Mouse (Mus musculus) hindbrain, embryonic 15.5 days (tissue): ENCODE data around the gene Ereg. TPM values are rescaled to one million over a fixed set of nuclear protein-coding genes. Genes with fewer than 3 reads are reported as not detected.
A peak's percentile ranks its signal among the peaks of the same experiment; 100 is the strongest.

Experiments
- ATAC-seq: fragments of 200-750 bp; cut with Nextera tagmentation; 2 replicates; pipeline ENCODE4 v1.8.0; 2017; ENCODE audit warnings: low read depth, moderate number of reproducible peaks, moderate TSS enrichment; ENCODE audit not compliant: low FRiP score
- H3K27ac ChIP-seq: fragments of 300-500 bp; sonication (generic); replicated peaks from 2 replicates; pipeline ENCODE4 v1.5.1; 2015; ENCODE audit warnings: mild to moderate bottlenecking, inconsistent platforms
- H3K27me3 ChIP-seq: fragments of 300-500 bp; sonication (generic); 2 replicates; pipeline ENCODE4 v1.6.1; 2015; ENCODE audit warnings: control low read depth, inconsistent platforms
- H3K36me3 ChIP-seq: fragments of 300-500 bp; sonication (generic); 2 replicates; pipeline ENCODE4 v1.6.1; 2015; ENCODE audit warnings: control low read depth, inconsistent platforms
- H3K4me1 ChIP-seq: fragments of 300-500 bp; sonication (generic); replicated peaks from 2 replicates; pipeline ENCODE4 v1.6.1; 2015; ENCODE audit warnings: control low read depth, inconsistent platforms
- H3K4me2 ChIP-seq: fragments of 300-500 bp; sonication (generic); 2 replicates; pipeline ENCODE4 v1.6.1; 2015; ENCODE audit warnings: moderate library complexity, mild to moderate bottlenecking, inconsistent platforms
- H3K4me3 ChIP-seq: fragments of 300-500 bp; sonication (generic); 2 replicates; pipeline ENCODE4 v1.5.1; 2015; ENCODE audit warnings: mild to moderate bottlenecking, inconsistent platforms
- H3K9ac ChIP-seq: fragments of 300-500 bp; sonication (generic); 2 replicates; pipeline ENCODE4 v1.6.1; 2015; ENCODE audit warnings: inconsistent platforms
- H3K9me3 ChIP-seq: fragments of 300-500 bp; sonication (generic); 2 replicates; pipeline ENCODE4 v1.6.1; 2016; ENCODE audit warnings: control low read depth, inconsistent platforms
- WGBS: fragments of 180-500 bp; shearing (Covaris S2); methylation state at CpG from one replicate; pipeline ENCODE4 v1.1.7; 2015; 5-methylcytosine and 5-hydroxymethylcytosine counted together
- polyA plus RNA-seq: library from polyadenylated mRNA; unstranded; fragments of >200 nt; fragmentation: Nextera tagmentation; extraction: Ambion mirVana; gene quantifications from 2 replicates; pipeline ENCODE4 v1.2.1, GENCODE M21; 2015

Gene Ereg
- polyA plus RNA-seq, 1 experiment from 2014 or later, result 0.04 TPM

DNA sequence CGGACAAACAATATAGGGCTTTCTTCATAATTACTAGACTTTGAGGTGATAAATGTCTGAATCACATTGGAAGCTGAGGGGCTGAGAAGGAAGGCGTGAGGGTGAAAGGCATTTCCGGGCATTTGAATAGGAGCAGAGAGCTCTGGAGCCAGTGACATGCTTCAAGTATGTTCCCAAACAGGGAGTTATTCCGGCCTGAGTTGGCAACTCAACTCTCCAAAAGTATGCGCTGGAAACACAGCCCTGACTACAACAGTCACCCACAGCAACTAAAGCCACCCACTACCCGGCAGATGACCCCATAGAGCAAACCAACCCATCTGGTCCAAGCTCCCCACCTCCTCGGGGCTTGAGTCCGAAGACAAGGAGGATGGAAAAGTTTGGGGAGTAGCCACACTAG, 396 bp upstream of the Ereg start:
- ATAC-seq, result 0 out of 2 replicates have a peak, but pooled peaks have one; percentile 38
- Histone ChIP-seq H3K4me3 (peak overlapping the region; percentile 32), H3K4me2 (peak overlapping the region; percentile 61), H3K36me3 (no peaks in the 10 kb centered on the region), H3K4me1 (peaks cover 7% of the 10 kb centered on the region), H3K27ac (no peak overlapping the region), H3K27me3 (peaks cover 13% of the 10 kb centered on the region), H3K9me3 (no peaks in the 10 kb centered on the region), H3K9ac (no peak overlapping the region)
- 47% methylated on average over 8 of the region's 8 CpGs for WGBS

DNA sequence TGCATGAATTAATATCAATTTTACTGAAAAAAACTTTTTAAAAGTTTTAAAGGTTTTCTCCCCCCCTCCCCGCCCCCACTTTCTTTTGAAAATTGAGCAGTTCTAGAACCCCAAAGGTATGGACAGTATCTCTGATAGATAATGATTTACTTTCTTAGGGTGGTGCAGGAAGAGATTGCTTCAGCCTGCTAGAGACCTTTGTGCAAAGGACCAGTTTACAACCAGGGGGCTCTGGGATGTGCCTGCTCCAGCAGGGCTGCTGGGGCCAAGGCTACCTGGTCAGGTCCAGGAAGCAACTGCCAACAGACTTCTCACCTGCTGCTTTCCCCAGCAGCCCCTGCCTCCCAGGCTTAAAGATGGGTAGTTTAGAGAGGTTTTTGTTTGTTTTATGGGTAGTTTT, 599 bp downstream of the Ereg start:
- Histone ChIP-seq H3K9ac (no peak overlapping the region), H3K4me2 (peak overlapping the region; percentile 61), H3K9me3 (no peaks in the 10 kb centered on the region), H3K4me3 (no peak overlapping the region; the same call in 1 of the 2 replicates), H3K36me3 (no peaks in the 10 kb centered on the region), H3K27me3 (peaks cover 13% of the 10 kb centered on the region), H3K4me1 (peaks cover 7% of the 10 kb centered on the region), H3K27ac (no peak overlapping the region)
- WGBS, result 44% methylated on average over 1 of the region's 1 CpGs
- no peak for ATAC-seq

DNA sequence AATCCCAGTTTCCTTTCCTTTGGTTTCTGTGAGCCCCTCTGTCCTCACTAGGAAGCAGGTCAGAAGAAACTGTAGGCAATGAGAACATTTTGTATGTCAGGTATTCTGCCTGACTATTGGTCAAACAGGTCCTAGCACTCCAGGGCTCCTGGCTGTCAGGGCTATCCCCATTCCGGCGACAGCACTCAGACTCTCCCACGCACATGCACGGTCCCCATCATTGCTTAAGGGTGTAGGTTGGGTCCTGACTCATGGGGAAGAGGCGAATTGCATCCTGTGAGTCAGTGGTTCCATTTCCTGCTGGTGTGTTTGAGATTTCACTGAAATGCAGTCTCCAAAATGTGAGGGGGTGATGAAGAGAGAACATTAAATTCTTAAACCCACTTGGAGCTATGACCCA, 8.6 kb downstream of the Ereg start:
- no peak for ATAC-seq
- Histone ChIP-seq H3K27me3 (no peaks in the 10 kb centered on the region), H3K4me1 (no peaks in the 10 kb centered on the region), H3K9me3 (no peaks in the 10 kb centered on the region), H3K9ac (no peak overlapping the region), H3K4me3 (no peak overlapping the region), H3K4me2 (no peak overlapping the region), H3K27ac (no peak overlapping the region), H3K36me3 (no peaks in the 10 kb centered on the region)
- 85% methylated on average over 5 of the region's 5 CpGs for WGBS

DNA sequence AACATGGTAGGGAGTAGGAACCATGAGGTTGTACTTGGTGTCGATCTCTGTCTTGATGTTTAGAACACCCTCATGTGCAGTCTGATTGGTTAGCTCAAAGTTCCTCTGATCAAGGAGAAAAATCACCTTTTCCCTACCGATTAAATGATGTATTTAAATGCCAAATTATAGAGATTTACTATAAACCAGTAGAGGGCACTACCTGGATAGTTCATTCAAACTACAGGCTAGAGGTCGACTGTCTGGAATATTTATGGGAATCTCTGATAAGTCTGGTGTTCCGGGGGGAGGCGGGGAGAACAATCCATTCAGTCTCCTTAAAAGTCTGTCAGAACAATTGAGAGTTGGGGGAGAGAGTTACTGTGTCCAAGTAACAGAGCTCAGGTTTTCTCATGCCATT, 10.9 kb downstream of the Ereg start:
- Histone ChIP-seq H3K27ac (no peak overlapping the region), H3K4me2 (no peak overlapping the region), H3K4me1 (no peaks in the 10 kb centered on the region), H3K9me3 (no peaks in the 10 kb centered on the region), H3K9ac (no peak overlapping the region), H3K36me3 (no peaks in the 10 kb centered on the region), H3K4me3 (no peak overlapping the region), H3K27me3 (no peaks in the 10 kb centered on the region)
- 83% methylated on average over 5 of the region's 5 CpGs for WGBS
- no peak for ATAC-seq

DNA sequence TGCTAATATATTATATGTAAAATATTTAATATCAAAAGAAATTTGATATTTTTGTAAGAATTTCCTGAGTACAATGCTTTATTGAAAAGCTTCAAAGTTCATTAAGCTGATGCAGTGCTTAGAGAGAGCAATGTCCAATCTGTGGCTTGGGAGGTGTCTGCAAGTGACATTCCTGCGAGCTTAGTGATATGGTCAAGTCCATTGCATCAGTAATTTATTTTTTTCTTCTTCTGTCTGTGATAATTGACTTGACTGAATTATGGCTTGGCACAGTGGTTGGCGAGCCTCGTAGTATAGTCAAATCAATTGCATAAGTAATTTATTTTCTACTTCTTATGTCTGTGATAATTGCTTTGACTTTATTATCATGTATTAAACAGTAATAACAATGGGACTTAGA, 15.9 kb downstream of the Ereg start:
- WGBS, result 71% methylated on average over 3 of the region's 3 CpGs
- ATAC-seq, result no peak
- no peak overlapping the region for H3K27ac ChIP-seq

DNA sequence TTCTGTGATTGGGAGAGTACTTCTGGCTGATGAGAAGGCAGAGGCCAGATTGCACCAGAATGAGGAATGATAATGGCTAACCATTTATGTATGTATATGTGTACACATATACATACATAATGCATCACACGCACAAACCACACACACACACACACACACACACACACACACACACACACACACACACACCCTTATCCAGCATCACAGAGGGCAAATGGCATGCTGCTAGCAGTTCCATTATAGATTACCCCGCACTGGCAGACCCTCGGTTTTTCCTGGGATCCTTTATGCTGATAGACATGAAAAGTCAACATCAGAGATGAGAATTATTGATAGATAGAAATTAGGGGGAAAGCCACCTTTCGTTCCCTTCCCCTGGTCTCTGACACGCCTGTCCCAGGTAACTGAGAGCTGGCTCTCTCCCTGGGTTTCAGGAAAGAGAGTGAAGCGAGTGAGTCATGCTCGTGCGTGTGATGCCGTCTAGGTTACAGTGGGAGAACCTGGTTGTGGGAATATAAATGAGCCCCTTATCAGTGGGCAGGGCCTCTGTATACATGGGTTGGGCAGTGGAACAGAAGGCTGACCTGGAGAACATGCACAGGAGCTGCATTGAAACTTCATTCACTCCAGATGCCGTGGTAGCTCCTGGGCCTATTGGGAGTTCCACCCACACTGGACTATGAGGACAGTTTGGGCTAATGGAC, 23.6 kb downstream of the Ereg start:
- Histone ChIP-seq H3K27ac (no peak overlapping the region), H3K4me3 (no peak overlapping the region), H3K9ac (no peak overlapping the region), H3K27me3 (no peaks in the 10 kb centered on the region), H3K4me2 (no peak overlapping the region), H3K9me3 (no peaks in the 10 kb centered on the region), H3K36me3 (no peaks in the 10 kb centered on the region), H3K4me1 (no peaks in the 10 kb centered on the region)
- no peak for ATAC-seq
- WGBS, result 93% methylated on average over 10 of the region's 10 CpGs

More for the DNA sequence above, 15.9 kb downstream of the Ereg start:
- no peaks in the 10 kb centered on the region for H3K9me3 ChIP-seq
- no peak overlapping the region for H3K4me2 ChIP-seq
- no peaks in the 10 kb centered on the region for H3K36me3 ChIP-seq
- no peaks in the 10 kb centered on the region for H3K27me3 ChIP-seq
- H3K9ac ChIP-seq, result no peak overlapping the region
- no peak overlapping the region for H3K4me3 ChIP-seq
- no peaks in the 10 kb centered on the region for H3K4me1 ChIP-seq

DNA sequence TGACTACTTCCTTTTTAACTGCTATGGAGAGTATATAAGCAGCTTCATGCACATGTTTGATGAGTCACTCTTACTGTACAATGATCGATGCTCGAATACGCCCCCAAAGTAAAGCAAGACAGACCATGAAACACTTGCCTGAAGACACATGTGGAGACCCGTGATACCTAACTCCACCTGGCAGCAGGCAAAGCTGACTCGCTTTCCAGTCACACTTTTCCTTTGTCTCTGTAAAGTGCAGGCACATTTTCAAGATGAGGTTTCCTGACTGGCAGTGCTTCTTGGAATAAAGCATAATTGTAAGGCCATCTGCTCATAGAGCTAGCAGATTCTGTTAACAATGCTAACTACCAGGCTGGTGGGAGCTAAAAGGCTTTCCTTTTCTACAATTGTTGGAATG, 27.3 kb downstream of the Ereg start:
- Histone ChIP-seq H3K4me2 (no peak overlapping the region), H3K9ac (no peak overlapping the region), H3K9me3 (no peaks in the 10 kb centered on the region), H3K36me3 (no peaks in the 10 kb centered on the region), H3K4me3 (no peak overlapping the region), H3K4me1 (no peaks in the 10 kb centered on the region), H3K27me3 (no peaks in the 10 kb centered on the region), H3K27ac (no peak overlapping the region)
- 93% methylated on average over 5 of the region's 5 CpGs for WGBS
- ATAC-seq, result no peak

DNA sequence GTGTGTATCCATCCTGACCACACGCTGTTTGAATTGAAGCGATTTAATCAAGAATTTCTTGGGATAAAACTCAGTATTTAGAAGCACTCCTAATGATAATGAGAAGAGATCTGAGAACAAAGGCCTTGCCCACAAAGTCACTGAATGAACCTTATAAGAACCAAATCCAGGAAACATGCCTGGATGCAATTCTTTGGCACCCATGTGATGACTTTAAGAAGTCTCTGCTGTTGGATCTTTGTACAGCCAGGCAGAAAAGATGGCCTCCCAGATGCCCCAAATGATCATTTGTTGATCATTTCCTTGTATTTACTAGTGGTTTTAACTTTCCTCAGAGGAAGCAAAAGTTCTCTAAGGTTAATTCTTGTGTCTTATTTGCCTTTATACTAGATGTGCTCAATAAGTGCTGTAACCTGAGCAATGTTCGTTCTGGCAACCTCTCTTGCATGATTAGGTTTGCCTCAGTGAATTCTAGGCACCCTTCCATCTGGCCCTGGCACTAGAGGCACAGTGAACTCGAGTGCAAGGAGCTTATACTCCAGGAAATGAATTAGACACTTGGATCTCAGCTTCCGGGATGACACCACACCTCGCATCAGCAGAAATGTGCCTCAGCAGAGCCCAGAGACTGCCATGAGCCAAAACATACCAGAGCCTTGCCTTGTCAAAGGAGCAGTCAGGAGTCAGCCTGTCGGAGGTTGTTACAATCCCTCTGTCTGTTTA, 29.7 kb downstream of the Ereg start:
- Histone ChIP-seq H3K9ac (no peak overlapping the region), H3K36me3 (no peaks in the 10 kb centered on the region), H3K4me2 (no peak overlapping the region), H3K27me3 (no peaks in the 10 kb centered on the region), H3K4me1 (no peaks in the 10 kb centered on the region), H3K27ac (no peak overlapping the region), H3K9me3 (no peaks in the 10 kb centered on the region), H3K4me3 (no peak overlapping the region)
- 73% methylated on average over 7 of the region's 7 CpGs for WGBS
- ATAC-seq, result peak; percentile 63

DNA sequence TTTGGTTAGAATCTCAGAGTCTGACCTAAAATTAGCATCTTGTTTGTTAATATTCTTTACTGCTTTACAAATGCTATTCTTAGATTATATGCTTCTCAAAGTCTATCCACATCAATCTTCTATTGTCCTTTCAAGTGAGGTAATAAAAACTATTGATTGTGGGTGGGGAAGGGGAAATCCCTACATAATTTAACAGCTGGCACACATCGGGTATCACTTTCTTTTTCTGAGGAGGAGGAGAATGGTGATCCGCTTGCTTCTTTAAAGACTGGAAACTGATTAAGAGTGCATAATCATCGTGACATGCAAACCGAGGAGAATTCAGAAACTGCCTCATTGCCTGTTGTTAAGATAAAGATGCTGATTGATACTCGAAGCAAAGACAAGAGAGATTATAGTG, 31.8 kb downstream of the Ereg start:
- Histone ChIP-seq H3K27me3 (no peaks in the 10 kb centered on the region), H3K9me3 (no peaks in the 10 kb centered on the region), H3K27ac (no peak overlapping the region), H3K4me2 (no peak overlapping the region), H3K9ac (no peak overlapping the region), H3K4me3 (no peak overlapping the region), H3K36me3 (no peaks in the 10 kb centered on the region), H3K4me1 (no peaks in the 10 kb centered on the region)
- 73% methylated on average over 5 of the region's 5 CpGs for WGBS
- no peak for ATAC-seq

DNA sequence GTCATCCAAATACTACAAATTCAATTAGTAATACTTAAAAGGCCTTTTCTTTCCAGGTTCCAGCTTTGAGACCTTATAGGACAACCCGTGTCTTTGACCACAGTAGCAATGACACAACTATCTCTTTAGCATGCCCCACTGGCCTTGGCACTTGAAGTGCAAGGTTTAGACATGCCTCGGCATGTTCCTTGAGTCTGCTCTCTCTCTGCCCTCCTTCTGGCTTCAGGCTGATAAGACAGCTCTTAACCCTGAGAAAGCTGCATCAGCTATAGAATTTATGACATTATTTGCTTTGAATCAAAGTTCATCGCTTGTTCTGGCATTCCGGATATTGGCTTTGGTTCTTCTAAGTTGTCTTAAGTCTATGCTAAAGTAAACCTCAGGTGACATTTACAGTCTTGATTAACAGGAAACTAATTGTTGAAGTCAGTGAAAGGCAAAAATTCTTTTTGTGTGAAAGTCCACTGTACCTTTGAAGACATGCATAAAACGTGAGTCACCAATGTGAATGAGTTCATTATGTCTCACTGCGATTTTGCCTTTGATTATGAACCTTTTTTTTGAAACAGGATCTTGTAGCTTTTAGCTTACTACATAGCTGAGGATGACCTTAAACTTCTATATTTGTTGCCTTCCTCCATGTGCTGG, 35.7 kb downstream of the Ereg start:
- WGBS, result 90% methylated on average over 6 of the region's 6 CpGs
- no peaks in the 10 kb centered on the region for H3K27me3 ChIP-seq
- ATAC-seq, result no peak
- no peak overlapping the region for H3K4me3 ChIP-seq
- H3K9ac ChIP-seq, result no peak overlapping the region
- no peaks in the 10 kb centered on the region for H3K9me3 ChIP-seq
- no peaks in the 10 kb centered on the region for H3K4me1 ChIP-seq
- H3K36me3 ChIP-seq, result no peaks in the 10 kb centered on the region
- H3K4me2 ChIP-seq, result no peak overlapping the region
- H3K27ac ChIP-seq, result no peak overlapping the region

DNA sequence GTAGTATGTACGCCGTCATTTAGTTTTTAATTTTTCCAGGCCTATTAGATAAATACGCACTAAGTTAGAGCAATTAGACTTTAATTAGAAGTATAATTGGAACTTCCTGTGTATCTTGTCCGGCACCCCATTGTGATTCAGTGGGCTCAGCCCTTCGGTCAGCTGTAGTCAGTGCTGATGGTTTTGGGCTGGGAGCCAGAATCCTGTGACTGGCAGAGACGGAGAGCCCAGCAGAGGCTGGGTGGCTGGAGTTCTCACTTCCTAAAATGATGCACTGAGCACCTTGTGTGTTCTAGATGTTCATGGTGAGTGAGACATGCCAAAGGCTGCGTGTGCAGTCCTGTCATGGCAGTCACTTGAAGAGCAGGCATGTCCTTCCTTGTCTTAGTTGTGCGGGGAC, 36.6 kb downstream of the Ereg start:
- Histone ChIP-seq H3K4me1 (no peaks in the 10 kb centered on the region), H3K27ac (no peak overlapping the region), H3K36me3 (no peaks in the 10 kb centered on the region), H3K4me2 (no peak overlapping the region), H3K9me3 (no peaks in the 10 kb centered on the region), H3K4me3 (no peak overlapping the region), H3K27me3 (no peaks in the 10 kb centered on the region), H3K9ac (no peak overlapping the region)
- no peak for ATAC-seq
- WGBS, result 78% methylated on average over 8 of the region's 8 CpGs

DNA sequence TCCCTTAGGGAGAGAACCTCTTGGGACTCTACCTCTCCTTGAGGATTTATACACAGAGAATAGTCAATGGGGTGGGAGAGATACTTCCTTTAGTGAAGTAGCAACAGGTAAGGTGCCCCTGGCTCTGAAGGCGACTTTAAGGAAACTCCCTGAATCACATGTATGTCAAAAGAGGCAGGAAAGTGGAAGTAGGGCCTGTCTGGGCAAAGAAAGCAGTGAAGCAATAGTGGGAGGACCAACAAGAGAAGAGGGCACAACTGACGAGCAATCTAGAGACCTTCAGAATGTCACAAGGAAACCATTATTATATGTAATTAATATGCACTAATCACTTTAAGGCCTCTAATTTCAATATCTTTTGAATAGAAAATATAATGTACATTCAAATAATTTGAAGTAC, 39.5 kb downstream of the Ereg start:
- ATAC-seq, result no peak
- Histone ChIP-seq H3K27me3 (no peaks in the 10 kb centered on the region), H3K27ac (no peak overlapping the region), H3K4me2 (no peak overlapping the region), H3K9ac (no peak overlapping the region), H3K9me3 (no peaks in the 10 kb centered on the region), H3K4me1 (no peaks in the 10 kb centered on the region), H3K36me3 (no peaks in the 10 kb centered on the region), H3K4me3 (no peak overlapping the region)
- WGBS, result 87% methylated on average over 2 of the region's 2 CpGs
